8 mouse cellular contexts compared by ENCODE assay signal in the genomic region with DNA sequence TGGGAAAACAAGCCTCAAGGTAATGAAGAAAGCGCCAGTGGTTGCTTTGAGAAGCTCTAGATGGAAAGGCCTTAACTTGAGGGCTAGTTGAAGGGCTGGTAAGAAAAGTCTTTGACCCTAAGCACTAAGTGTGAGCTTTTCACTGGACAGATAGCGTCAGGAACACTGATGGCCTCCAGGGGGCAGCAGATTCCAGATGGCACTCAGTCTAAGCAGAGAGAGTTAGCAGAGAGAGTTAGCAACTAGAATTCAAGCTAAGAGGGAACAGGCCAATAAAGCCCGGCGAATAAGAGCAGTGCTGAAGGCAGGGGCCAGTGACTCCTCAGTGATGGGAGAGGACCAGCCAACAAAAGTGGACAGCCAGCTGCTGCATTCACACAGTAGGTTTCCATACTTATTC.
DNase-seq lines count a peak whose midpoint lies in the region; ATAC-seq and TF ChIP-seq lines count a peak whose summit lies in the region.

No protein-coding gene starts in this region.

- TF ChIP-seq EP300 in CH12.LX (IDR thresholded peaks at IDR 0.05; ENCODE audit: low read length): no peak
- TF ChIP-seq EP300 in heart, postnatal 0 days (IDR thresholded peaks at IDR 0.05; ENCODE audit: low read depth): no peak

- no peak overlapping the region for H3K9ac ChIP-seq in CH12.LX (ENCODE audit: insufficient read depth, low read depth)
- H3K9ac ChIP-seq in forebrain, embryonic 11.5 days (ENCODE audit: low read length): no peak overlapping the region
- H3K9ac ChIP-seq in heart, postnatal 0 days (replicated peaks; ENCODE audit: low read depth, low read length): no peak overlapping the region
- H3K9ac ChIP-seq in liver, embryonic 12.5 days: no peak overlapping the region
- no peak overlapping the region for H3K9ac ChIP-seq in stomach, embryonic 16.5 days (ENCODE audit: low read length)

- H3K79me2 ChIP-seq in CH12.LX (replicated peaks; ENCODE audit: control insufficient read depth, extremely low read depth, insufficient read depth, poor library complexity, severe bottlenecking): no peaks in the 10 kb centered on the region

- 25% methylated on average over 4 of the region's 4 CpGs for WGBS in forebrain, embryonic 11.5 days
- 20% methylated on average over 4 of the region's 4 CpGs for WGBS in heart, postnatal 0 days
- 30% methylated on average over 4 of the region's 4 CpGs for WGBS in liver, embryonic 12.5 days (ENCODE audit: insufficient replicate concordance)
- WGBS in stomach, embryonic 16.5 days: 34% methylated on average over 4 of the region's 4 CpGs

- no peak overlapping the region for H3K4me3 ChIP-seq in CH12.LX (replicated peaks in 1 of 3; ENCODE audit: low read depth in 2 of 3, low read length in 2 of 3, poor library complexity in 1 of 3)
- no peak overlapping the region for H3K4me3 ChIP-seq in forebrain, embryonic 11.5 days (ENCODE audit: low read depth, low read length)
- no peak overlapping the region for H3K4me3 ChIP-seq in heart, postnatal 0 days (ENCODE audit: low read depth, low read length)
- H3K4me3 ChIP-seq in liver, embryonic 12.5 days: no peak overlapping the region
- H3K4me3 ChIP-seq in stomach, embryonic 16.5 days (replicated peaks; ENCODE audit: low read length): no peak overlapping the region

- peak; percentile 60 for ATAC-seq in forebrain, embryonic 11.5 days (replicated peaks; ENCODE audit: low FRiP score)
- ATAC-seq in heart, postnatal 0 days (ENCODE audit: insufficient read depth, low read depth): peak; percentile 81
- peak; percentile 73 for ATAC-seq in liver, embryonic 12.5 days
- ATAC-seq in stomach, embryonic 16.5 days (ENCODE audit: insufficient read depth, low FRiP score): peak; percentile 66

- H3K27me3 ChIP-seq in CH12.LX (replicated peaks): no peaks in the 10 kb centered on the region
- no peaks in the 10 kb centered on the region for H3K27me3 ChIP-seq in forebrain, embryonic 11.5 days (ENCODE audit: control insufficient read depth, insufficient read depth, low read length)
- no peaks in the 10 kb centered on the region for H3K27me3 ChIP-seq in heart, postnatal 0 days (ENCODE audit: control insufficient read depth, insufficient read depth, low read length)
- no peaks in the 10 kb centered on the region for H3K27me3 ChIP-seq in liver, embryonic 12.5 days (replicated peaks)
- H3K27me3 ChIP-seq in stomach, embryonic 16.5 days (ENCODE audit: control insufficient read depth, insufficient read depth, low read length): no peaks in the 10 kb centered on the region

- H3K4me1 ChIP-seq in CH12.LX (ENCODE audit: control insufficient read depth in 1 of 2, insufficient read depth in 2 of 2): peaks cover 0 to 2% of the 10 kb centered on the region in 2 experiments; a peak in 2 of 4 replicates
- no peaks in the 10 kb centered on the region for H3K4me1 ChIP-seq in forebrain, embryonic 11.5 days (replicated peaks; ENCODE audit: control insufficient read depth, insufficient read depth, low read length)
- H3K4me1 ChIP-seq in heart, postnatal 0 days (ENCODE audit: control insufficient read depth, insufficient read depth): 0 out of 2 replicates have a peak, but pooled peaks cover 4% of the 10 kb centered on the region
- peaks cover 40% of the 10 kb centered on the region for H3K4me1 ChIP-seq in liver, embryonic 12.5 days
- H3K4me1 ChIP-seq in stomach, embryonic 16.5 days (ENCODE audit: control insufficient read depth, insufficient read depth, low read length): no peaks in the 10 kb centered on the region

- TF ChIP-seq CTCF in CH12.LX (conservative IDR thresholded peaks at IDR 0.05 in 1 of 2, IDR thresholded peaks at IDR 0.05 in 1 of 2; ENCODE audit: low read depth in 2 of 2, low read length in 2 of 2): peak; percentile 76 to 90
- TF ChIP-seq CTCF in heart, postnatal 0 days (IDR thresholded peaks at IDR 0.05; ENCODE audit: low read depth): peak; percentile 94

- no peak overlapping the region for H3K4me2 ChIP-seq in CH12.LX (ENCODE audit: insufficient read depth, low read depth, poor library complexity, severe bottlenecking)
- H3K4me2 ChIP-seq in forebrain, embryonic 11.5 days (ENCODE audit: low read depth, low read length, severe bottlenecking): no peak overlapping the region
- H3K4me2 ChIP-seq in heart, postnatal 0 days (ENCODE audit: low read depth, low read length): no peak overlapping the region
- H3K4me2 ChIP-seq in liver, embryonic 12.5 days: no peak overlapping the region
- H3K4me2 ChIP-seq in stomach, embryonic 16.5 days (ENCODE audit: low read depth, low read length): no peak overlapping the region

- TF ChIP-seq RAD21 in CH12.LX (IDR thresholded peaks at IDR 0.05; ENCODE audit: low read depth, low read length): peak; percentile 73

- no peak overlapping the region for H3K27ac ChIP-seq in CH12.LX (ENCODE audit: insufficient read depth, low read depth)
- no peak overlapping the region for H3K27ac ChIP-seq in forebrain, embryonic 11.5 days (ENCODE audit: low read depth, low read length)
- no peak overlapping the region for H3K27ac ChIP-seq in heart, postnatal 0 days (ENCODE audit: low read depth)
- peak overlapping the region; percentile 59; the same call in 1 of the 2 replicates for H3K27ac ChIP-seq in liver, embryonic 12.5 days
- H3K27ac ChIP-seq in stomach, embryonic 16.5 days (ENCODE audit: low read length): no peak overlapping the region

- H3K36me3 ChIP-seq in CH12.LX (replicated peaks in 1 of 2; ENCODE audit: control insufficient read depth in 1 of 2, insufficient read depth in 1 of 2, low read length in 1 of 2): peaks cover 0 to 10% of the 10 kb centered on the region in 2 experiments
- peaks cover 7% of the 10 kb centered on the region; the same call in 1 of the 2 replicates for H3K36me3 ChIP-seq in forebrain, embryonic 11.5 days (ENCODE audit: control insufficient read depth, insufficient read depth, low read length)
- peaks cover 27% of the 10 kb centered on the region for H3K36me3 ChIP-seq in heart, postnatal 0 days (replicated peaks; ENCODE audit: control insufficient read depth, insufficient read depth, low read length)
- H3K36me3 ChIP-seq in liver, embryonic 12.5 days: peaks cover 100% of the 10 kb centered on the region
- peaks cover 4% of the 10 kb centered on the region; the same call in 1 of the 2 replicates for H3K36me3 ChIP-seq in stomach, embryonic 16.5 days (ENCODE audit: control insufficient read depth, insufficient read depth, low read length)

- dilution Hi-C loops in CH12.LX (cut with MboI; ENCODE audit: extremely low pct_ligation_motif_present, extremely low pct_unique_long_range_greater_than_20kb, low sequenced_read_pairs): no loop called here

- no peaks in the 10 kb centered on the region for H3K9me3 ChIP-seq in CH12.LX (replicated peaks; ENCODE audit: low read length)
- no peaks in the 10 kb centered on the region for H3K9me3 ChIP-seq in forebrain, embryonic 11.5 days (ENCODE audit: control insufficient read depth, low read length)
- H3K9me3 ChIP-seq in heart, postnatal 0 days (replicated peaks; ENCODE audit: control insufficient read depth, low read length): no peaks in the 10 kb centered on the region
- H3K9me3 ChIP-seq in liver, embryonic 12.5 days (replicated peaks): no peaks in the 10 kb centered on the region
- no peaks in the 10 kb centered on the region for H3K9me3 ChIP-seq in stomach, embryonic 16.5 days (replicated peaks; ENCODE audit: control insufficient read depth, low read length)

- in situ Hi-C loops in CH12.LX (cut with MboI; ENCODE audit: low pct_ligation_motif_present, low pct_unique_long_range_greater_than_20kb, low sequenced_read_pairs): loop anchor here (25.0 kb wide), 1 partner anchor 326 kb away; no protein-coding TSS in a partner anchor

- TF ChIP-seq POLR2A in CH12.LX (IDR thresholded peaks at IDR 0.05; ENCODE audit: low read depth, low read length): no peak

- DNase-seq in CH12.LX (ENCODE audit: extremely low read depth): peak; percentile 68
- DNase-seq in c-Kit-positive CD71-negative TER-119-negative erythroid progenitor cells, embryonic 14.5 days (ENCODE audit: low read depth): peak; percentile 59
- peak; percentile 84 for DNase-seq in forebrain, embryonic 11.5 days (ENCODE audit: low spot score)
- DNase-seq in heart, postnatal 0 days (ENCODE audit: low spot score): peak; percentile 79
- DNase-seq in kidney, postnatal 25 days: peak; percentile 84 to 93
- DNase-seq in neural tube, embryonic 10.5 days (ENCODE audit: extremely low spot score, low spot score): peak; percentile 70

TF ChIP-seq in CH12.LX, 34 proteins besides CTCF, POLR2A, EP300 and RAD21:
- TF ChIP-seq BHLHE40 (IDR thresholded peaks at IDR 0.05; ENCODE audit: low read depth, low read length) (no peak), SMC3 (IDR thresholded peaks at IDR 0.05; ENCODE audit: low read depth, low read length) (peak; percentile 90), ZC3H11A (IDR thresholded peaks at IDR 0.05; ENCODE audit: low read depth, low read length) (peak; percentile 43)
